Mouse (Mus musculus) MEL (cell line): ENCODE measurements around the gene Ift88. TPM values are rescaled to one million over a fixed set of nuclear protein-coding genes. Genes with fewer than 3 reads are reported as not detected.

Experiments used
- CHD2 ChIP-seq: IDR thresholded peaks from 2 replicates; pipeline ENCODE4 v1.6.1; 2011; ENCODE audit warnings: low read length, improper control_type of control experiment
- CTCF ChIP-seq, 3 experiments: IDR thresholded peaks in 2 of 3; conservative IDR thresholded peaks in 1 of 3; 2 replicates each; pipeline ENCODE4 v1.5.1; 2011 to 2012; ENCODE audit warnings: low read length in 3 of 3, low read depth in 2 of 3, mild to moderate bottlenecking in 2 of 3, improper control_type of control experiment in 1 of 3, inconsistent platforms in 1 of 3, mixed read lengths in 1 of 3, moderate library complexity in 1 of 3; ENCODE audit not compliant: control insufficient read depth in 1 of 3, insufficient read depth in 1 of 3, poor library complexity in 1 of 3, severe bottlenecking in 1 of 3
- E2F4 ChIP-seq: IDR thresholded peaks from 2 replicates; pipeline ENCODE4 v1.6.1; 2011; ENCODE audit warnings: low read depth, low read length, improper control_type of control experiment, borderline replicate concordance
- ELF1 ChIP-seq: IDR thresholded peaks from 2 replicates; pipeline ENCODE4 v1.6.1; 2014; ENCODE audit warnings: low read depth, mild to moderate bottlenecking, inconsistent platforms, low read length, improper control_type of control experiment, moderate library complexity
- EP300 ChIP-seq, 2 experiments: IDR thresholded peaks; 2 replicates each; pipeline ENCODE4 v1.6.1; 2011; ENCODE audit warnings: improper control_type of control experiment in 2 of 2, low read length in 2 of 2, low read depth in 1 of 2, mild to moderate bottlenecking in 1 of 2
- JUND ChIP-seq: IDR thresholded peaks from 2 replicates; pipeline ENCODE4 v1.6.1; 2011; ENCODE audit warnings: low read depth, mild to moderate bottlenecking, improper control_type of control experiment, low read length
- KAT2A ChIP-seq: conservative IDR thresholded peaks from 2 replicates; pipeline ENCODE4 v1.6.1; 2012; ENCODE audit warnings: low read depth, low read length, improper control_type of control experiment, inconsistent platforms
- MAFK ChIP-seq: IDR thresholded peaks from 2 replicates; pipeline ENCODE4 v1.6.1; 2011; ENCODE audit warnings: low read depth, mild to moderate bottlenecking, low read length, improper control_type of control experiment, borderline replicate concordance
- MAX ChIP-seq: IDR thresholded peaks from 2 replicates; pipeline ENCODE4 v1.6.1; 2011; ENCODE audit warnings: low read length, improper control_type of control experiment
- MEF2A ChIP-seq: IDR thresholded peaks from 2 replicates; pipeline ENCODE4 v1.6.1; 2014; ENCODE audit warnings: low read depth, mild to moderate bottlenecking, inconsistent platforms, low read length, improper control_type of control experiment; ENCODE audit not compliant: poor library complexity, insufficient replicate concordance, severe bottlenecking; ENCODE audit errors: extremely low read depth
- MXI1 ChIP-seq: IDR thresholded peaks from 2 replicates; pipeline ENCODE4 v1.6.1; 2011; ENCODE audit warnings: mild to moderate bottlenecking, low read depth, low read length, improper control_type of control experiment
- NELFE ChIP-seq: IDR thresholded peaks from 2 replicates; pipeline ENCODE4 v1.6.1; 2011; ENCODE audit warnings: low read depth, low read length, improper control_type of control experiment
- NRF1 ChIP-seq: IDR thresholded peaks from 2 replicates; pipeline ENCODE4 v1.6.1; 2014; ENCODE audit warnings: low read depth, mild to moderate bottlenecking, inconsistent platforms, low read length, improper control_type of control experiment, moderate library complexity; ENCODE audit not compliant: poor library complexity, insufficient read depth, severe bottlenecking
- POLR2AphosphoS5 ChIP-seq: IDR thresholded peaks from 2 replicates; pipeline ENCODE4 v1.6.1; 2012; ENCODE audit warnings: low read depth, borderline replicate concordance, mild to moderate bottlenecking, inconsistent platforms, low read length, moderate library complexity, mixed read lengths
- RAD21 ChIP-seq: IDR thresholded peaks from 2 replicates; pipeline ENCODE4 v1.6.1; 2011; ENCODE audit warnings: mild to moderate bottlenecking, low read depth, low read length, improper control_type of control experiment
- SIN3A ChIP-seq: IDR thresholded peaks from 2 replicates; pipeline ENCODE4 v1.6.1; 2012; ENCODE audit warnings: low read length, improper control_type of control experiment, inconsistent platforms
- SMC3 ChIP-seq: IDR thresholded peaks from 2 replicates; pipeline ENCODE4 v1.6.1; 2011; ENCODE audit warnings: low read depth, low read length, improper control_type of control experiment
- TAL1 ChIP-seq: IDR thresholded peaks from 2 replicates; pipeline ENCODE4 v1.6.1; 2012; ENCODE audit warnings: mild to moderate bottlenecking, inconsistent platforms, low read length, moderate library complexity, mixed read lengths
- TCF12 ChIP-seq: IDR thresholded peaks from 2 replicates; pipeline ENCODE4 v1.6.1; 2014; ENCODE audit warnings: low read depth, mild to moderate bottlenecking, inconsistent platforms, low read length, improper control_type of control experiment, moderate library complexity
- UBTF ChIP-seq: IDR thresholded peaks from 2 replicates; pipeline ENCODE4 v1.6.1; 2012; ENCODE audit warnings: low read depth, mild to moderate bottlenecking, inconsistent platforms, low read length, improper control_type of control experiment, moderate library complexity, borderline replicate concordance; ENCODE audit not compliant: insufficient read depth
- USF1 ChIP-seq: IDR thresholded peaks from 2 replicates; pipeline ENCODE4 v1.6.1; 2014; ENCODE audit warnings: low read depth, mild to moderate bottlenecking, inconsistent platforms, low read length, improper control_type of control experiment, moderate library complexity
- ZC3H11A ChIP-seq: IDR thresholded peaks from 2 replicates; pipeline ENCODE4 v1.6.1; 2012; ENCODE audit warnings: low read depth, mild to moderate bottlenecking, inconsistent platforms, low read length, improper control_type of control experiment
- ZKSCAN1 ChIP-seq: IDR thresholded peaks from 2 replicates; pipeline ENCODE4 v1.6.1; 2012; ENCODE audit warnings: low read depth, mild to moderate bottlenecking, inconsistent platforms, low read length, improper control_type of control experiment, moderate library complexity
- ZMIZ1 ChIP-seq: IDR thresholded peaks from 2 replicates; pipeline ENCODE4 v1.6.1; 2012; ENCODE audit warnings: low read depth, mild to moderate bottlenecking, inconsistent platforms, low read length, improper control_type of control experiment, moderate library complexity
- ZNF384 ChIP-seq: IDR thresholded peaks from 2 replicates; pipeline ENCODE4 v1.6.1; 2012; ENCODE audit warnings: low read depth, mild to moderate bottlenecking, inconsistent platforms, low read length, improper control_type of control experiment
- polyA plus RNA-seq, 2 experiments: library from polyadenylated mRNA; stranded (reverse) in 1 of 2; unstranded in 1 of 2; fragments of >175 nt in 1 of 2; fragments of >200 nt in 1 of 2; gene quantifications; 2 replicates each; pipeline versions ENCODE4 v1.2.1 to v1.2.4; 2012; ENCODE audit warnings: low replicate concordance in 2 of 2, low read depth in 1 of 2; ENCODE audit not compliant: insufficient read length in 2 of 2, insufficient read depth in 1 of 2, missing spikeins in 1 of 2
- total RNA-seq: library from RNA; depleted of rRNA; stranded (reverse); fragments of 300-350 nt; gene quantifications from 2 replicates; pipeline ENCODE4 v1.2.3, GENCODE M21; 2012

Gene Ift88
- total and polyA plus RNA-seq, 3 experiments, result 2.4 to 5.1 TPM; not detected in 1

DNA sequence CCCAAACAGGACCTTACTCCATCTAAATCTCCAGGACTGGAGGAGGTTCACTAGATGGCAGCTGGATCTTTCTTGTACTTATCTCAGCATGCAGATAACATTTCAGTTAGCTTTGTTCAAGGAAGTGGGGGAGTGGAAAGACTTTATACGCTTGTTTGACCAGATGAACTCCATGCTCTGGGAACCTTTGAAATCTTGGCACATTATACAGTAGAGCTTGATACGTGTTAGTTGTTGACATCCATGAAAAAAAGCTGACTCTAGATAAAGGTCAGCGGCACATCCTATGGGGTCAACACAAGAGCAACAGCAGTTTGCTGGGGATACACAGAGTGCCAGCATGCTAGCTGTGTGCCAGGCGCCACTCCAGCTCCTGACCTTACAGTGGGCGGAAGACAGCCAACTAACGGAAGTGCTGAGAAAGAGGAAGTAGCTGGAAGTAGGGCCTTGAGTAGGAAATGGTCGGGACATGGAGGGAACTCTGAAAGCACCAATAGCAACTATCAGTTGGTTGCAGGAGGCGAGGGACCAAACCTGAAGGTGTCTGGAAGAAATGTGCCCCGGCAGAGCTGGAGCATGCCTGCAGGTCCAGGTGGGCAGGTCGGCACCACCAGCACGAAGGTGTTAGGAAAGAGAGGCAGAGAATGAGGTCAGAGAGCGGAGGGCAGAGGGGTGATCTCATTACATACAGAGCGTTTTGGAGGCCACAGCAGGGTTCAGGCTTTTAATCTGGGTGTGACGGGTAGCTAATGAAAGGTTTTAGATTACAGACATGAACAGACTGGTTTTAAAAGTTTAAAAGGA, 36.9 kb upstream of the Ift88 start (continued):
- TF ChIP-seq E2F4, result no peak
- TF ChIP-seq EP300 (IDR thresholded peaks at IDR 0.05; ENCODE audit: low read depth in 1 of 2, low read length in 2 of 2), result peak; percentile 46 to 70; a peak in 3 of 4 replicates
- TF ChIP-seq ZNF384, result no peak
- peak; percentile 31; the same call in 1 of the 2 replicates for TF ChIP-seq SIN3A
- no peak for TF ChIP-seq USF1
- TF ChIP-seq UBTF, result no peak
- no peak for TF ChIP-seq RAD21
- 0 out of 2 replicates have a peak, but pooled peaks have one; percentile 24 for TF ChIP-seq MAX
- peak; percentile 55 for TF ChIP-seq ELF1
- no peak for TF ChIP-seq MEF2A
- no peak for TF ChIP-seq ZKSCAN1
- peak; percentile 48; the same call in 1 of the 2 replicates for TF ChIP-seq NELFE
- no peak for TF ChIP-seq ZC3H11A
- TF ChIP-seq SMC3, result no peak
- TF ChIP-seq TCF12, result peak; percentile 66; the same call in 1 of the 2 replicates
- no peak for TF ChIP-seq CHD2
- TF ChIP-seq MAFK, result 0 out of 2 replicates have a peak, but pooled peaks have one; percentile 11
- peak; percentile 77 for TF ChIP-seq TAL1
- TF ChIP-seq KAT2A, result no peak
- no peak for TF ChIP-seq POLR2AphosphoS5
- TF ChIP-seq CTCF (IDR thresholded peaks at IDR 0.05 in 2 of 3, conservative IDR thresholded peaks at IDR 0.05 in 1 of 3; ENCODE audit: control insufficient read depth in 1 of 3, insufficient read depth in 1 of 3, low read depth in 2 of 3, low read length in 3 of 3, poor library complexity in 1 of 3, severe bottlenecking in 1 of 3), result no peak
- no peak; the same call in 1 of the 2 replicates for TF ChIP-seq MXI1
- no peak for TF ChIP-seq NRF1
- TF ChIP-seq ZMIZ1, result 0 out of 2 replicates have a peak, but pooled peaks have one; percentile 45
- TF ChIP-seq JUND, result no peak
